Mouse (Mus musculus): ENCODE measurements at regions not wholly inside any gene's neighbourhood (a gene's known extent, or its start where the extent isn't known, plus 50 kb on each side); places are given as distances from the start of the nearest gene placed in this dataset.

GRCm38 (mm10) chr13:84663967-84664366, 441.9 kb downstream of the Tmem161b start:
- H3K36me3 ChIP-seq, result no peaks in the 10 kb centered on the region
- H3K27ac ChIP-seq, result no peak overlapping the region
- WGBS, result 90% methylated on average over 2 of the region's 2 CpGs
- no peaks in the 10 kb centered on the region for H3K27me3 ChIP-seq
- H3K4me1 ChIP-seq, result no peaks in the 10 kb centered on the region
- no peak overlapping the region for H3K9ac ChIP-seq
- no peak for ATAC-seq (ENCODE audit: insufficient number of reproducible peaks, insufficient read depth, low FRiP score, low TSS enrichment)
- H3K4me2 ChIP-seq (replicated peaks), result no peak overlapping the region
- no peak overlapping the region for H3K4me3 ChIP-seq
- H3K9me3 ChIP-seq, result no peaks in the 10 kb centered on the region

- H3K4me2 ChIP-seq (replicated peaks), result no peak overlapping the region
- no peak for ATAC-seq (ENCODE audit: insufficient number of reproducible peaks, insufficient read depth, low FRiP score, low TSS enrichment)
- 49% methylated on average over 2 of the region's 2 CpGs for WGBS
- H3K9ac ChIP-seq, result no peak overlapping the region
- no peaks in the 10 kb centered on the region for H3K4me1 ChIP-seq
- no peaks in the 10 kb centered on the region for H3K27me3 ChIP-seq
- no peak overlapping the region for H3K27ac ChIP-seq
- no peak overlapping the region for H3K4me3 ChIP-seq
- no peaks in the 10 kb centered on the region for H3K36me3 ChIP-seq
- no peaks in the 10 kb centered on the region for H3K9me3 ChIP-seq
Measured at GRCm38 (mm10) chr13:84680971-84681370, 458.9 kb downstream of the Tmem161b start.

DNA sequence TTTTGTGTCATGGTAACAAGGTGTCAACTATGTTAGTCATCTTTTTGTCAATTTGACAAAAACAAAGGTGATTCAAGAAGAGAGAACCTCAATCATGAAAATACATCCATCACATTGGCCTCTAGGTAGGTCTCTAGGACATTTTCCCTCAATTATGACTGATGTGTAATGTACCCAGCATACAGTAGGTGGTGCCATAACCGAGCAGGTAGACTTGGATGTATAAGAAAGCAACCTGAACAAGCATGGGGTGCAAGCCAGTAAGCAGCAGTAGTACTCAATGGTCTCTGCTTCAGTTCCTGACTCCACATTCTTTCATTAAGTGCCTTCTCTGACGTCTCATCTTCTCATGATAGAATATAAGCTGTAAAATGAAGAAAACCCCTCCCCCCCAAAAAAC, 463.8 kb downstream of the Tmem161b start:
- ATAC-seq (ENCODE audit: insufficient number of reproducible peaks, insufficient read depth, low FRiP score, low TSS enrichment), result no peak
- H3K4me1 ChIP-seq, result no peaks in the 10 kb centered on the region
- no peak overlapping the region for H3K4me2 ChIP-seq (replicated peaks)
- no peak overlapping the region for H3K27ac ChIP-seq
- no peaks in the 10 kb centered on the region for H3K9me3 ChIP-seq
- no peak overlapping the region for H3K4me3 ChIP-seq
- H3K9ac ChIP-seq, result no peak overlapping the region
- 58% methylated on average over 2 of the region's 2 CpGs for WGBS
- no peaks in the 10 kb centered on the region for H3K36me3 ChIP-seq
- no peaks in the 10 kb centered on the region for H3K27me3 ChIP-seq

DNA sequence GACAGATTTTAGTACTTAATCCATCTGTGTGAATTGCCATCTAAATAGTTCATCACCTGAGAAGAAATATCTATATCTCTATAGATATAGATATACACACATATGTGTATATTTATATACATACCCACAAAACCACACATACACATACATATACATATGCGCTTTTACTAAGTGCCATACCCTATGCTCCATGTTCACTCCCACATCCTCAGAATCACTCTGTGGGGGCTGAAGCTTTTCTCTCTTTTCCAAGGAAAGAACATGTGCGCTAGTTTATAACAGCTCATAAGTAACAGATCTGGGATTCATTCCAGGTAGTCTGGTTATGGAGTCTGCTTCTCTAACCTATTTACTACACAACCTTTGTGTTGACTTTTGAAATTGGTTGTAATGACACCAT, 471.4 kb downstream of the Tmem161b start:
- Histone ChIP-seq H3K27ac (no peak overlapping the region), H3K36me3 (no peaks in the 10 kb centered on the region), H3K4me2 (replicated peaks) (no peak overlapping the region), H3K27me3 (no peaks in the 10 kb centered on the region), H3K4me3 (no peak overlapping the region), H3K9me3 (no peaks in the 10 kb centered on the region), H3K9ac (no peak overlapping the region), H3K4me1 (no peaks in the 10 kb centered on the region)
- 79% methylated on average over 2 of the region's 2 CpGs for WGBS
- ATAC-seq (ENCODE audit: insufficient number of reproducible peaks, insufficient read depth, low FRiP score, low TSS enrichment), result no peak

DNA sequence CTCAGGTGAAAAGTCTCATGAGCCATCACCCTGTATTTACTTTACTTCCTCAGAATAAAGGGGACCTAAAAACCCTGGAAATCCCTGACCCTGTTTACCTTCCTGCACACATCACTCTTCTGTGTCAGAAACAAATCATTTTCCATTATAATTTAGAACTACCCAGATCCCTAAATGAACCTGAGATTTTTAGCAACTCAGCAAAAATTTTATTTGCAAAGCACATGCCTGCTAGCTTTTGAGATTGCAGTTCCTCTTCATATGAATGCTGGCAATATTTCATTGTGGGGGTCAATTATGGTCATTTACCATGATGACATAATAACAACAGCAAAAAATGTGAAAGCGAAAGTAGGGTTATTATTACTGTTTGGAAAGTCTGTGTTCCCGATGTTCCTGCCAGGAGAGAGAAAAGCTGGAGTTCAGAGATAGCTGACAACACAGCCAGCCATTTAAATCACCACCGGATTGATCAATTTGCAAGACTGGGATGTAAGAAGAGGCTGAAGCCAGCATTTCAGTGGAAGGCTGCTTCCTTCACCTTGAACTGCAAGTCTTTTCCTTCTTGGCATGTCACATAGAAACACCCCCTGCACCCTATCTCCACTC, 476.5 kb downstream of the Tmem161b start:
- no peak overlapping the region for H3K27ac ChIP-seq
- H3K4me2 ChIP-seq (replicated peaks), result no peak overlapping the region
- no peaks in the 10 kb centered on the region for H3K9me3 ChIP-seq
- no peak for ATAC-seq (ENCODE audit: insufficient number of reproducible peaks, insufficient read depth, low FRiP score, low TSS enrichment)
- 56% methylated on average over 3 of the region's 3 CpGs for WGBS
- H3K4me3 ChIP-seq, result no peak overlapping the region
- no peaks in the 10 kb centered on the region for H3K27me3 ChIP-seq
- H3K9ac ChIP-seq, result no peak overlapping the region
- H3K36me3 ChIP-seq, result no peaks in the 10 kb centered on the region
- no peaks in the 10 kb centered on the region for H3K4me1 ChIP-seq

DNA sequence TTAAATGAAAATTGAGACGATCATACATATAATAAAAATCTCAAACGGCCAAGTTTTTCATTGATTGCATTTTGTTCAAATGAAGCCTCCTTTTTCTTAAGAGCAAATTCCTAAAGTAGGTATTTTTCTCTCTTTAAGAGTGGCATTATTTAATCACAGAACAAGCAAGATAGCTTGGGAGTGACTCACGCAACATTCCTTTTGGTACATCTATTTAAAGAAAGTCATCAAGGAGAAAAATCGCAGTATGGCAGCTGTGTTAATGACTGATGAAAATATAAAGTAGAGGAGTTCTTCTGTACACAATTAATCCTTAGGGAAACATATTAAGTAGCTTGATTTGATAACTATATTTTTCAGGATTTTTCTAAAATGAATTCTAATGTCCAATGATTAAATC, 448.0 kb upstream of the Ccnh start:
- no peak overlapping the region for H3K27ac ChIP-seq
- H3K4me3 ChIP-seq, result no peak overlapping the region
- no peaks in the 10 kb centered on the region for H3K36me3 ChIP-seq
- no peaks in the 10 kb centered on the region for H3K9me3 ChIP-seq
- 89% methylated on average over 4 of the region's 4 CpGs for WGBS
- no peaks in the 10 kb centered on the region for H3K4me1 ChIP-seq
- no peak overlapping the region for H3K9ac ChIP-seq
- ATAC-seq (ENCODE audit: insufficient number of reproducible peaks, insufficient read depth, low FRiP score, low TSS enrichment), result no peak
- no peak overlapping the region for H3K4me2 ChIP-seq (replicated peaks)
- H3K27me3 ChIP-seq, result no peaks in the 10 kb centered on the region

DNA sequence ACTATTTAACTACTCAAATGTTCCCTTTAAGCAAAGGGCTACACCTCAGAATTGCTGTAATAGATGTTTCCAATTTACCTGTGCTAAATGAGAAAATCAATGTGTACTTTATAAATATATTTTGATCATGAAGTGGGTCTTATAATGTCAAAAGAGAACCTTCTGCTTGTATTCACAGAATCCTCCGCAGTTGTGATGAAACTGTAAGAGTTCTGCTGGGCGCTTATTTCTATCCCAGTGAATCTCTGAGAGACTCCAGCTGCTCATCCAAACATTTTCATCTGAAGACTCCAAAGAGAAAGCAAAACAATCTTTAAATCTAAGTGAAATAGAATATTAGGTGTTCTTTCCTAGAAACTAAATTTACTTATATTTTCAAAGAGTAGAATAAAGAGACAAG, 440.9 kb upstream of the Ccnh start:
- Histone ChIP-seq H3K4me1 (no peaks in the 10 kb centered on the region), H3K27ac (no peak overlapping the region), H3K9ac (no peak overlapping the region), H3K4me3 (no peak overlapping the region), H3K9me3 (no peaks in the 10 kb centered on the region), H3K4me2 (replicated peaks) (no peak overlapping the region), H3K36me3 (no peaks in the 10 kb centered on the region), H3K27me3 (no peaks in the 10 kb centered on the region)
- no peak for ATAC-seq (ENCODE audit: insufficient number of reproducible peaks, insufficient read depth, low FRiP score, low TSS enrichment)
- WGBS, result 87% methylated on average over 2 of the region's 2 CpGs

GRCm38 (mm10) chr13:84749214-84749613, 440.0 kb upstream of the Ccnh start:
- Histone ChIP-seq H3K4me1 (no peaks in the 10 kb centered on the region), H3K9me3 (no peaks in the 10 kb centered on the region), H3K4me2 (replicated peaks) (no peak overlapping the region), H3K4me3 (no peak overlapping the region), H3K27ac (no peak overlapping the region), H3K36me3 (no peaks in the 10 kb centered on the region), H3K9ac (no peak overlapping the region), H3K27me3 (no peaks in the 10 kb centered on the region)
- 92% methylated on average over 1 of the region's 1 CpGs for WGBS
- no peak for ATAC-seq (ENCODE audit: insufficient number of reproducible peaks, insufficient read depth, low FRiP score, low TSS enrichment)

DNA sequence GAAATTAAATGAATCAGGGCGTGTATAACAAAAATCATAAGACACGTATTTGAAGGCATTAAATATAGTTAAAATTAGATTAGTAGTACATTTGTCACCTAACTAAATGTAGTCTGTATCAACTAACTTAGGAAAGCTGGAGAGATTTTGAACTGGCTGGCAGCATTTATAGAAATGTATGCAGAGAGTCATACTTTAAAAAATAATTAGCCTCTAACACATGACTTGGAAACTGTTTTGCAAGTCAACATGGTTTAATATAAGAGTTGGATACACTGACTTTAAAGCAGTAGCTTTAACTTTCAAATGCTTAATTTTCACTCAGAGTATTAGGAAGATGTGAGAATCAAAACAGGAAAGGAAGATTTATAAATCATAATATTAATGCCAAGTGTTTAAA, 439.1 kb upstream of the Ccnh start:
- H3K4me3 ChIP-seq, result no peak overlapping the region
- no peaks in the 10 kb centered on the region for H3K27me3 ChIP-seq
- 84% methylated on average over 2 of the region's 2 CpGs for WGBS
- no peak overlapping the region for H3K4me2 ChIP-seq (replicated peaks)
- H3K9ac ChIP-seq, result no peak overlapping the region
- H3K27ac ChIP-seq, result no peak overlapping the region
- H3K36me3 ChIP-seq, result no peaks in the 10 kb centered on the region
- no peaks in the 10 kb centered on the region for H3K4me1 ChIP-seq
- no peaks in the 10 kb centered on the region for H3K9me3 ChIP-seq
- ATAC-seq (ENCODE audit: insufficient number of reproducible peaks, insufficient read depth, low FRiP score, low TSS enrichment), result no peak

GRCm38 (mm10) chr13:84751576-84752490, 437.4 kb upstream of the Ccnh start:
- Histone ChIP-seq H3K4me3 (no peak overlapping the region), H3K27me3 (no peaks in the 10 kb centered on the region), H3K4me2 (replicated peaks) (no peak overlapping the region), H3K9me3 (no peaks in the 10 kb centered on the region), H3K36me3 (no peaks in the 10 kb centered on the region), H3K27ac (no peak overlapping the region), H3K9ac (no peak overlapping the region), H3K4me1 (no peaks in the 10 kb centered on the region)
- WGBS, result 63% methylated on average over 2 of the region's 2 CpGs
- ATAC-seq (ENCODE audit: insufficient number of reproducible peaks, insufficient read depth, low FRiP score, low TSS enrichment), result no peak

DNA sequence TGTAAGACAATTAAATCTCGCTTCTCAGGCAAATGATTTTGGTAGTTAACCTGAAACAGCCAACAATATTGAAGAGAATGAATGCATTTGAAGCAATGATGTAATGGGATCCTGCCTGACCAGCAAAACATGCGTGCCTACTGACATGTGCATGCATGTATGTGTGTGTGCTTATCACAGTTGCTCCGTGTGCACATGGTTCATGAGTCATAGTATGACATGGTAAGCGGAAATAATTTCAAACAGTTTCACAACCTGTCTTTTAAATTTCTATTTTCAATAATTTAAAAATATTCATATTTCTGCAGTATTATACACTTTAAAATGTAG, 436.8 kb upstream of the Ccnh start:
- no peaks in the 10 kb centered on the region for H3K27me3 ChIP-seq
- ATAC-seq (ENCODE audit: insufficient number of reproducible peaks, insufficient read depth, low FRiP score, low TSS enrichment), result no peak
- H3K9me3 ChIP-seq, result no peaks in the 10 kb centered on the region
- H3K4me2 ChIP-seq (replicated peaks), result no peak overlapping the region
- no peak overlapping the region for H3K9ac ChIP-seq
- H3K27ac ChIP-seq, result no peak overlapping the region
- H3K4me3 ChIP-seq, result no peak overlapping the region
- H3K4me1 ChIP-seq, result no peaks in the 10 kb centered on the region
- WGBS, result 66% methylated on average over 4 of the region's 4 CpGs
- no peaks in the 10 kb centered on the region for H3K36me3 ChIP-seq

GRCm38 (mm10) chr13:84753751-84754500, 435.3 kb upstream of the Ccnh start:
- no peaks in the 10 kb centered on the region for H3K9me3 ChIP-seq
- ATAC-seq (ENCODE audit: insufficient number of reproducible peaks, insufficient read depth, low FRiP score, low TSS enrichment), result no peak
- H3K36me3 ChIP-seq, result no peaks in the 10 kb centered on the region
- 74% methylated on average over 4 of the region's 4 CpGs for WGBS
- H3K27ac ChIP-seq, result no peak overlapping the region
- H3K27me3 ChIP-seq, result no peaks in the 10 kb centered on the region
- H3K4me1 ChIP-seq, result no peaks in the 10 kb centered on the region
- no peak overlapping the region for H3K9ac ChIP-seq
- no peak overlapping the region for H3K4me2 ChIP-seq (replicated peaks)
- H3K4me3 ChIP-seq, result no peak overlapping the region

All from embryonic facial prominence, embryonic 12.5 days (tissue).